ENCODE assay signal across 8 mouse cellular contexts in the genomic region with DNA sequence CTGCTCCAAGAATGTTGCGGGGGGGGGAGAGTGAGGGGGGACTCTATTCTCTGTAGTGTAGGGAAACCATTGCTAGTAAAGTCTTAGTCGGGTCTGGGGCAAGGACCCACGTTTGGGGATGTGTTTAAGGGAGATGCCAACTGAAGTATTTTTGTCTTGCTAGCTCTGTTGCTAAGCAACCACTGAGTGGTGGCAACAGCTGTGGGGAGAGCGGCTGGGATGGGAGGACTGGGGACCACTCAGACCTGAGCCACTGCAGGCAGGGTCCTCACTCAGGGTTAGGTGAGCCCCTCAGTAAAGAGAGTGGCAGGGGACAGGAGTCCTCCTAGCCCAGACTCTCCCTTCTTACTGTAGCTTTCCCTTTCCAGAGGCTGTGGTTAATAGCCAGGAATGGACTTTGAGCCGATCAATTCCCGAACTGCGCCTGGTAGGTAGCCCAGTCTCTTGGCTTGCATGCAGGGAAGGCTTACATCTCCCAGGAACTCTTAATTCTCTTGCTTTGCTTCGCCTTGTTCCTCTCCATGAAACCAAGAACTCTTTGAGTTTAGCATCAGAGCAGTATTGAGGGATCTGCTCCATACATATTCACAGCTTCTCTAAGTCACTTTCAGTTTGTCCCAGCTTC. TPM values are rescaled to one million over a fixed set of nuclear protein-coding genes. Genes with fewer than 3 reads are reported as not detected.
DNase-seq lines count a peak whose midpoint lies in the region; ATAC-seq and TF ChIP-seq lines count a peak whose summit lies in the region.

No protein-coding gene starts in this region.

- no peak for ATAC-seq in heart, embryonic 14.5 days (ENCODE audit: insufficient number of reproducible peaks, insufficient read depth, low FRiP score, low read depth)
- ATAC-seq in embryonic facial prominence, embryonic 13.5 days (ENCODE audit: insufficient number of reproducible peaks, insufficient read depth, low FRiP score, low TSS enrichment, low read depth), result no peak
- 0 out of 2 replicates have a peak, but pooled peaks have one; percentile 15 for ATAC-seq in intestine, postnatal 0 days
- no peak for ATAC-seq in neural tube, embryonic 11.5 days (ENCODE audit: insufficient read depth, low FRiP score, low TSS enrichment)

- intact Hi-C loops in heart, postnatal 25 days (cut with DNase I), result no loop called here

- no peaks in the 10 kb centered on the region for H3K9me3 ChIP-seq in heart, embryonic 14.5 days (ENCODE audit: control insufficient read depth, low read length)
- no peaks in the 10 kb centered on the region for H3K9me3 ChIP-seq in embryonic facial prominence, embryonic 13.5 days
- H3K9me3 ChIP-seq in intestine, postnatal 0 days (ENCODE audit: control insufficient read depth), result no peaks in the 10 kb centered on the region
- no peaks in the 10 kb centered on the region for H3K9me3 ChIP-seq in neural tube, embryonic 11.5 days (ENCODE audit: control insufficient read depth, low read length)

- H3K9ac ChIP-seq in heart, embryonic 14.5 days (ENCODE audit: low read length), result no peak overlapping the region
- no peak overlapping the region for H3K9ac ChIP-seq in embryonic facial prominence, embryonic 13.5 days
- no peak overlapping the region for H3K9ac ChIP-seq in intestine, postnatal 0 days (ENCODE audit: low read depth, low read length)
- H3K9ac ChIP-seq in neural tube, embryonic 11.5 days (ENCODE audit: low read length), result no peak overlapping the region

- DNase-seq in heart, postnatal 25 days (ENCODE audit: low spot score), result no peak
- peak; percentile 39 for DNase-seq in neural tube, embryonic 11.5 days (ENCODE audit: low spot score)
- no peak for DNase-seq in thymus, adult 18-20 months
- no peak for DNase-seq in gastrocnemius, postnatal 10 days
- no peak for DNase-seq in right cerebral cortex, postnatal 25 days

- H3K36me3 ChIP-seq in heart, embryonic 14.5 days (ENCODE audit: control insufficient read depth, insufficient read depth, low read length), result no peaks in the 10 kb centered on the region
- H3K36me3 ChIP-seq in embryonic facial prominence, embryonic 13.5 days, result no peaks in the 10 kb centered on the region
- no peaks in the 10 kb centered on the region for H3K36me3 ChIP-seq in intestine, postnatal 0 days (ENCODE audit: control insufficient read depth, insufficient read depth)
- no peaks in the 10 kb centered on the region for H3K36me3 ChIP-seq in neural tube, embryonic 11.5 days (ENCODE audit: control insufficient read depth, insufficient read depth, low read length)

- H3K4me2 ChIP-seq in heart, embryonic 14.5 days (ENCODE audit: low read length), result peak overlapping the region; percentile 55; the same call in 1 of the 2 replicates
- peak overlapping the region; percentile 99 for H3K4me2 ChIP-seq in embryonic facial prominence, embryonic 13.5 days
- peak overlapping the region; percentile 55 for H3K4me2 ChIP-seq in intestine, postnatal 0 days (replicated peaks; ENCODE audit: low read depth)
- peak overlapping the region; percentile 44; the same call in 1 of the 2 replicates for H3K4me2 ChIP-seq in neural tube, embryonic 11.5 days (ENCODE audit: low read depth)

- H3K4me3 ChIP-seq in heart, embryonic 14.5 days (ENCODE audit: control insufficient read depth in 1 of 2, insufficient read depth in 1 of 2, low read depth in 1 of 2, low read length in 2 of 2), result no peak overlapping the region; a peak in 1 of 4 replicates
- H3K4me3 ChIP-seq in embryonic facial prominence, embryonic 13.5 days, result peak overlapping the region; percentile 63; the same call in 1 of the 2 replicates
- no peak overlapping the region for H3K4me3 ChIP-seq in intestine, postnatal 0 days (ENCODE audit: low read depth, low read length)
- H3K4me3 ChIP-seq in neural tube, embryonic 11.5 days (ENCODE audit: low read depth, low read length), result peak overlapping the region; percentile 23; the same call in 1 of the 2 replicates

- 32% methylated on average over 8 of the region's 8 CpGs for WGBS in heart, embryonic 14.5 days
- 29% methylated on average over 8 of the region's 8 CpGs for WGBS in embryonic facial prominence, embryonic 13.5 days
- WGBS in intestine, postnatal 0 days, result 30% methylated on average over 8 of the region's 8 CpGs
- 28% methylated on average over 8 of the region's 8 CpGs for WGBS in neural tube, embryonic 11.5 days

- peaks cover 86% of the 10 kb centered on the region for H3K27me3 ChIP-seq in heart, embryonic 14.5 days (ENCODE audit: control insufficient read depth, insufficient read depth, low read length)
- peaks cover 88% of the 10 kb centered on the region for H3K27me3 ChIP-seq in embryonic facial prominence, embryonic 13.5 days
- H3K27me3 ChIP-seq in intestine, postnatal 0 days (replicated peaks; ENCODE audit: control insufficient read depth, insufficient read depth, low read length), result peaks cover 74% of the 10 kb centered on the region
- H3K27me3 ChIP-seq in neural tube, embryonic 11.5 days (ENCODE audit: control insufficient read depth, insufficient read depth, low read length), result peaks cover 61% of the 10 kb centered on the region

- H3K27ac ChIP-seq in heart, embryonic 14.5 days (replicated peaks in 1 of 2; ENCODE audit: control insufficient read depth in 1 of 2, insufficient read depth in 1 of 2, low read depth in 2 of 2, low read length in 2 of 2), result no peak overlapping the region
- no peak overlapping the region for H3K27ac ChIP-seq in embryonic facial prominence, embryonic 13.5 days
- H3K27ac ChIP-seq in intestine, postnatal 0 days (ENCODE audit: low read depth, low read length), result no peak overlapping the region
- no peak overlapping the region for H3K27ac ChIP-seq in neural tube, embryonic 11.5 days (ENCODE audit: low read depth, low read length)

- no peak for TF ChIP-seq CTCF in intestine, postnatal 0 days (IDR thresholded peaks at IDR 0.05; ENCODE audit: low read depth)

- H3K4me1 ChIP-seq in heart, embryonic 14.5 days (ENCODE audit: control insufficient read depth in 2 of 2, insufficient read depth in 2 of 2, low read length in 2 of 2), result peaks cover 6 to 26% of the 10 kb centered on the region in 2 experiments; a peak in 3 of 4 replicates
- peaks cover 38% of the 10 kb centered on the region for H3K4me1 ChIP-seq in embryonic facial prominence, embryonic 13.5 days
- H3K4me1 ChIP-seq in intestine, postnatal 0 days (replicated peaks; ENCODE audit: control insufficient read depth, insufficient read depth, low read length), result peaks cover 5% of the 10 kb centered on the region; the same call in 1 of the 2 replicates
- peaks cover 26% of the 10 kb centered on the region for H3K4me1 ChIP-seq in neural tube, embryonic 11.5 days (ENCODE audit: control insufficient read depth, insufficient read depth, low read length)

RNA-seq across cellular contexts. Expression of a gene that starts 7.0 kb away (rescaled TPM):
- 0.27 TPM in 1 of 2 replicates, not detected in the other for polyA plus RNA-seq in heart, embryonic 14.5 days (2014; fragmentation: Nextera tagmentation; extraction: Ambion mirVana)
- 1 to 10 TPM; 5.9 to 7.3 TPM for total RNA-seq in heart, postnatal 25 days (2021)
- polyA plus RNA-seq in embryonic facial prominence, embryonic 13.5 days (2015; fragmentation: Nextera tagmentation; extraction: Ambion mirVana), result 0.18 and 0.34 TPM in 2 replicates
- polyA plus RNA-seq in intestine, postnatal 0 days (2015; fragmentation: Nextera tagmentation; extraction: Ambion mirVana), result 0.07 and 0.20 TPM in 2 replicates
- polyA plus RNA-seq in neural tube, embryonic 11.5 days (2014; fragmentation: Nextera tagmentation; extraction: Ambion mirVana), result 0.94 and 1.4 TPM in 2 replicates
- 1 to 10 TPM; 2.7 to 3.4 TPM for total RNA-seq in gastrocnemius, postnatal 10 days (2021)

RNA-seq across cellular contexts. Expression of a gene that starts 12.0 kb away (rescaled TPM):
- 99.1 and 101 TPM in 2 replicates for polyA plus RNA-seq in heart, embryonic 14.5 days (2014; fragmentation: Nextera tagmentation; extraction: Ambion mirVana)
- total RNA-seq in heart, postnatal 25 days (2021), result 10 to 100 TPM; 43.4 to 47.4 TPM
- polyA plus RNA-seq in embryonic facial prominence, embryonic 13.5 days (2015; fragmentation: Nextera tagmentation; extraction: Ambion mirVana), result 176 and 179 TPM in 2 replicates
- 264 and 300 TPM in 2 replicates for polyA plus RNA-seq in intestine, postnatal 0 days (2015; fragmentation: Nextera tagmentation; extraction: Ambion mirVana)
- 96.5 and 99.9 TPM in 2 replicates for polyA plus RNA-seq in neural tube, embryonic 11.5 days (2014; fragmentation: Nextera tagmentation; extraction: Ambion mirVana)
- total RNA-seq in gastrocnemius, postnatal 10 days (2021), result 10 to 100 TPM; 29.7 to 32.0 TPM

RNA-seq across cellular contexts. Expression of a gene that starts 18.8 kb away (rescaled TPM):
- 929 and 946 TPM in 2 replicates for polyA plus RNA-seq in heart, embryonic 14.5 days (2014; fragmentation: Nextera tagmentation; extraction: Ambion mirVana)
- total RNA-seq in heart, postnatal 25 days (2021), result 10 to 100 TPM; 76.1 to 83.3 TPM
- polyA plus RNA-seq in embryonic facial prominence, embryonic 13.5 days (2015; fragmentation: Nextera tagmentation; extraction: Ambion mirVana), result 1,992 and 2,100 TPM in 2 replicates
- polyA plus RNA-seq in intestine, postnatal 0 days (2015; fragmentation: Nextera tagmentation; extraction: Ambion mirVana), result 500 and 515 TPM in 2 replicates
- polyA plus RNA-seq in neural tube, embryonic 11.5 days (2014; fragmentation: Nextera tagmentation; extraction: Ambion mirVana), result 2,636 and 2,694 TPM in 2 replicates
- total RNA-seq in gastrocnemius, postnatal 10 days (2021), result 100 to 1,000 TPM; 122 to 147 TPM

RNA-seq across cellular contexts. Expression of a gene that starts 22.1 kb away (rescaled TPM):
- polyA plus RNA-seq in heart, embryonic 14.5 days (2014; fragmentation: Nextera tagmentation; extraction: Ambion mirVana), result 0.16 and 0.39 TPM in 2 replicates
- 1 to 10 TPM; 2.3 to 2.5 TPM for total RNA-seq in heart, postnatal 25 days (2021)
- polyA plus RNA-seq in embryonic facial prominence, embryonic 13.5 days (2015; fragmentation: Nextera tagmentation; extraction: Ambion mirVana), result 1.5 and 1.6 TPM in 2 replicates
- polyA plus RNA-seq in intestine, postnatal 0 days (2015; fragmentation: Nextera tagmentation; extraction: Ambion mirVana), result 0.91 and 1.1 TPM in 2 replicates
- 4.3 and 4.7 TPM in 2 replicates for polyA plus RNA-seq in neural tube, embryonic 11.5 days (2014; fragmentation: Nextera tagmentation; extraction: Ambion mirVana)
- 1 to 10 TPM; 1.1 to 2.0 TPM for total RNA-seq in gastrocnemius, postnatal 10 days (2021)

RNA-seq across cellular contexts. Expression of a gene that starts 34.1 kb away (rescaled TPM):
- not detected in 2 replicates for polyA plus RNA-seq in heart, embryonic 14.5 days (2014; fragmentation: Nextera tagmentation; extraction: Ambion mirVana)
- under 1 TPM in 1 of 2 experiments, not detected in 1; 0.14 TPM for total RNA-seq in heart, postnatal 25 days (2021)
- 0.08 and 0.11 TPM in 2 replicates for polyA plus RNA-seq in embryonic facial prominence, embryonic 13.5 days (2015; fragmentation: Nextera tagmentation; extraction: Ambion mirVana)
- not detected in 2 replicates for polyA plus RNA-seq in intestine, postnatal 0 days (2015; fragmentation: Nextera tagmentation; extraction: Ambion mirVana)
- 0.09 and 0.14 TPM in 2 replicates for polyA plus RNA-seq in neural tube, embryonic 11.5 days (2014; fragmentation: Nextera tagmentation; extraction: Ambion mirVana)
- under 1 TPM; 0.45 to 0.49 TPM for total RNA-seq in gastrocnemius, postnatal 10 days (2021)

Comparison
In these comparisons a context has a peak if more than half of its experiments do, and no peak if none do; other contexts are left out.
1. H3K4me2 ChIP-seq: peak in every context shown above with its lines; median percentile 99 in embryonic facial prominence, embryonic 13.5 days; 55 in heart, embryonic 14.5 days; 55 in intestine, postnatal 0 days; 44 in neural tube, embryonic 11.5 days.
2. H3K4me3 ChIP-seq: peak in embryonic facial prominence, embryonic 13.5 days (single experiment) and neural tube, embryonic 11.5 days (single experiment); none in heart, embryonic 14.5 days (0 of 2) and intestine, postnatal 0 days (single experiment).